Mouse (Mus musculus) small intestine, adult 2 months (tissue): ENCODE measurements around the gene Hivep3.

Experiments used
- CTCF ChIP-seq: fragments of 200-500 bp; IDR thresholded peaks from 2 replicates; pipeline ENCODE4 v1.5.1; 2012; ENCODE audit warnings: low read depth, mild to moderate bottlenecking, control low read depth, inconsistent platforms, low read length, moderate library complexity, mixed read lengths; ENCODE audit not compliant: insufficient replicate concordance, insufficient read length; ENCODE audit errors: extremely low read depth
- POLR2A ChIP-seq: fragments of 200-500 bp; IDR thresholded peaks from 2 replicates; pipeline ENCODE4 v1.6.1; 2012; ENCODE audit warnings: low read depth, mild to moderate bottlenecking, control low read depth, inconsistent platforms, low read length, moderate library complexity

DNA sequence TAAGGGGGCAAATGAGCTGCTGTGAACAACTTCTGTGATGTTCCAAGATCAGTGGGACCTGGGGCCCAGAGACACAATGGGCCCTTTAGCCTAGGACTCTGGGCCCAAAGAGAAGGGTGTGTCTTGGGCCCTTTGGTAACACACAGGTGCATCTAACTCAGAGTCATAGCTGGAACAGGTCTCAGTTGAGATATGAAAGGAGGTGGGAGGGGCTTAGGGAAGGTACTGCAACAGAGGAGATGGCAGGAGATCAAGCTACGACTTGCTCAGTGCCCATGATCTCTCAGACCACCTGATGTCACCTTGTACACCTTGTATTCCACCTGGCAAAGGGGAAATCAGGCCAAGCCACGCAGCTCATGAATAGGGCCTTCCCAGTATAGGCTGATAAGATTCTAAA lies 235.3 kb downstream of the Hivep3 start:
- no peak for TF ChIP-seq POLR2A
- TF ChIP-seq CTCF: no peak
